Mouse (Mus musculus): Measurements from ENCODE around the gene Actl7b.

The Actl7b gene

DNA sequence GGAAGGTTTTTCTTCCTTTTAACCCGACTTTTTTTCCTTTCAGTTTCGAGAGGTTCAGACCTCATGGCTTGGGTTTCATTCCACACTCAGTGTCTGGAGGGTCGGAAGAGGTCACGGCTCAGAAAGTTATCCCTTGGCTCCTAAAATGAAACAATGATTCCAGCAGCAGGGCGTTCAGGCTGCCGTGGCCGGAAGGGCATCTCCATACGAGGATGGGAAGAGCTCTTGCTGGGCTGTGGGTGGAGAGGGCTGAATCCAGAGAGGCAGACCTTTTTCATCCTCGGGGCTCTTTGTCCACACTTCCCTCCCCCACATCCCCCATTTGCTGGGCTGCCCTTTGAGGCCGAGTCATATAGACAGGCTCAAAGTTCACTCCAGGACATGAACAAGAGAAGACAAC lies 39.0 kb downstream of the Actl7b start:
- no peak for DNase-seq

DNA sequence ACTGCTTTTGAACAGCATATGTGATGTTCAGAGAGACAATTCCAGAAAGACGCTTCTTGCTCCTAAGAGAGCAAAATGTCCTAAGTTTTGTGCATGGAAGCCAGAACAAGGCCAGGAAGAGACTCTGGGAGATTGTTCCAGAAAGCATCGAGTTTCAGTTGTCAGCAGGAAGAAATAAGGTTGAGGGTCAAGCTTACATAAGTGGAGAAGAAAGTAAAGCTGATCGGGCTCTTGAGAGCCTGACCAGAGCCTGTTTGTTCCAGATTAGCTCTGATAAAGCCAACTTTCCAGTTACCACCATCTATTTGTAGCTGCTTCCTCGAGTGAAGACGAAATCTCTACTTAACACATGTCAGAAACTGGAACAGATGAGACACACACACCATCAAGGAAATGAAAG lies 42.6 kb downstream of the Actl7b start:
- no peak for DNase-seq

DNA sequence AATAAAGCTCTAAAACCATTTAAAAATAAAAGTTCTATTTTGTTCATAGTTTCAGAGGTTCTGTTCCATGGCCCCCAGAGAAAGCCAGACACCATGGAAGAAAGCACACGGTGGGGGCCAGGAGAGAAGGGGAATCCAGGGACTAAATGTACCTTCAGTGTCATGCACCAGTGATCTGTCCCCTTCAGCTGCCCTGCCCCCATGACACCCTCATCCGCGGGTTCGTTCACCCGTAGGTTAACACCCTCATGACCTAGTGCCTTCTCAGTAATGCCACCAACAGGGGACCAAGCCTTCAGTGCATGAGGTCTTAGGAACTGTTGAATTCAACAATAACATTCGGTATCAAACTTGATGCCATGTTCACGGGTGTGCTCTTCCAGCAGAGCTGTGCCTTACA lies 44.8 kb downstream of the Actl7b start:
- no peak for DNase-seq

Data from kidney, postnatal 14 days (tissue).